Mouse (Mus musculus) cerebellum, adult 18-20 months (tissue): ENCODE data around the gene Atg7.
A peak's percentile ranks its signal among the peaks of the same experiment; 100 is the strongest.

Experiments used
- DNase-seq, 2 experiments: peaks; one replicate each; pipeline ENCODE4 v3.0.0; 2021

The Atg7 gene

GRCm38 (mm10) chr6:114685412-114685811 is 42.5 kb downstream of the Atg7 start:
- DNase-seq = no peak

GRCm38 (mm10) chr6:114687035-114687434 is 44.1 kb downstream of the Atg7 start:
- DNase-seq = no peak

GRCm38 (mm10) chr6:114690661-114691060 is 47.8 kb downstream of the Atg7 start:
- DNase-seq = no peak

- no peak for DNase-seq
Measured at GRCm38 (mm10) chr6:114691530-114691929, 48.6 kb downstream of the Atg7 start.

GRCm38 (mm10) chr6:114692691-114693090 is 49.8 kb downstream of the Atg7 start:
- DNase-seq = peak; percentile 10 to 19

GRCm38 (mm10) chr6:114697646-114698490 is 55.0 kb downstream of the Atg7 start:
- peak; percentile 63 to 69 for DNase-seq

- no peak for DNase-seq
Measured at GRCm38 (mm10) chr6:114698578-114698977, 55.7 kb downstream of the Atg7 start.

- no peak for DNase-seq
Measured at GRCm38 (mm10) chr6:114700704-114701103, 57.8 kb downstream of the Atg7 start.

GRCm38 (mm10) chr6:114707032-114707431 is 64.1 kb downstream of the Atg7 start:
- DNase-seq = no peak

GRCm38 (mm10) chr6:114712242-114713050 is 69.5 kb downstream of the Atg7 start:
- no peak for DNase-seq

- DNase-seq = no peak
Measured at GRCm38 (mm10) chr6:114713538-114713937, 70.6 kb downstream of the Atg7 start.

GRCm38 (mm10) chr6:114714654-114715053 is 71.8 kb downstream of the Atg7 start:
- DNase-seq = no peak

- no peak for DNase-seq
Measured at GRCm38 (mm10) chr6:114715289-114716030, 72.6 kb downstream of the Atg7 start.

GRCm38 (mm10) chr6:114719100-114719499 is 76.2 kb downstream of the Atg7 start:
- DNase-seq = no peak

- no peak for DNase-seq
Measured at GRCm38 (mm10) chr6:114719665-114720064, 76.8 kb downstream of the Atg7 start.

- no peak for DNase-seq
Measured at GRCm38 (mm10) chr6:114722046-114722445, 79.1 kb downstream of the Atg7 start.

GRCm38 (mm10) chr6:114723925-114724324 is 81.0 kb downstream of the Atg7 start:
- peak; percentile 13 to 25 for DNase-seq

GRCm38 (mm10) chr6:114724351-114724750 is 81.5 kb downstream of the Atg7 start:
- DNase-seq = no peak

GRCm38 (mm10) chr6:114725147-114725575 is 82.3 kb downstream of the Atg7 start:
- DNase-seq = no peak

- no peak for DNase-seq
Measured at GRCm38 (mm10) chr6:114726681-114727080, 83.8 kb downstream of the Atg7 start.

GRCm38 (mm10) chr6:114733156-114733555 is 90.3 kb downstream of the Atg7 start:
- no peak for DNase-seq

GRCm38 (mm10) chr6:114733681-114734080 is 90.8 kb downstream of the Atg7 start:
- no peak for DNase-seq

- no peak for DNase-seq
Measured at GRCm38 (mm10) chr6:114735054-114735453, 92.2 kb downstream of the Atg7 start.
